Mouse (Mus musculus) testis, adult 2 months (tissue): Measurements from ENCODE around the gene Cdc123. TPM values are rescaled to one million over a fixed set of nuclear protein-coding genes. Genes with fewer than 3 reads are reported as not detected.

Experiments
- H3K27ac ChIP-seq: fragments of 200-500 bp; 2 replicates; pipeline ENCODE4 v1.5.1; 2012; ENCODE audit warnings: low read depth, low read length; ENCODE audit not compliant: control insufficient read depth, insufficient read depth
- H3K27me3 ChIP-seq: fragments of 200-500 bp; 2 replicates; pipeline ENCODE4 v1.6.1; 2012; ENCODE audit warnings: mild to moderate bottlenecking, low read length, moderate library complexity; ENCODE audit not compliant: control insufficient read depth, insufficient read depth
- H3K36me3 ChIP-seq: fragments of 200-500 bp; 2 replicates; pipeline ENCODE4 v1.6.1; 2012; ENCODE audit warnings: mild to moderate bottlenecking, low read length; ENCODE audit not compliant: control insufficient read depth, insufficient read depth
- H3K4me1 ChIP-seq: fragments of 200-500 bp; 2 replicates; pipeline ENCODE4 v1.6.1; 2012; ENCODE audit warnings: low read length; ENCODE audit not compliant: control insufficient read depth, insufficient read depth
- H3K4me3 ChIP-seq: fragments of 200-500 bp; 2 replicates; pipeline ENCODE4 v1.5.1; 2012; ENCODE audit warnings: low read depth, mild to moderate bottlenecking, low read length, moderate library complexity, mixed read lengths; ENCODE audit not compliant: control insufficient read depth
- CTCF ChIP-seq: fragments of 200-500 bp; IDR thresholded peaks from 2 replicates; pipeline ENCODE4 v1.5.1; 2012; ENCODE audit warnings: low read depth, mild to moderate bottlenecking, inconsistent platforms, low read length, moderate library complexity; ENCODE audit not compliant: control insufficient read depth, insufficient read depth, insufficient replicate concordance
- POLR2A ChIP-seq: fragments of 200-500 bp; IDR thresholded peaks from 2 replicates; pipeline ENCODE4 v1.6.1; 2012; ENCODE audit warnings: low read depth, mild to moderate bottlenecking, inconsistent platforms, low read length, moderate library complexity; ENCODE audit not compliant: control insufficient read depth
- polyA plus RNA-seq: library from polyadenylated mRNA; depleted of rRNA; stranded (reverse); fragments of >200 nt; gene quantifications from 2 replicates; pipeline ENCODE4 v1.2.3, GENCODE M21; 2012

Cdc123 gene
- polyA plus RNA-seq, 1 experiment = 79.7 TPM

GRCm38 (mm10) chr2:5851866-5852265 lies 6.9 kb upstream of the Cdc123 start:
- no peak for TF ChIP-seq POLR2A
- TF ChIP-seq CTCF = no peak
- Histone ChIP-seq H3K36me3 (no peaks in the 10 kb centered on the region), H3K4me3 (no peak overlapping the region), H3K27ac (no peak overlapping the region), H3K27me3 (no peaks in the 10 kb centered on the region), H3K4me1 (no peaks in the 10 kb centered on the region)

GRCm38 (mm10) chr2:5851116-5851515 lies 6.2 kb upstream of the Cdc123 start:
- TF ChIP-seq CTCF (no peak), POLR2A (no peak)
- Histone ChIP-seq H3K4me1 (no peaks in the 10 kb centered on the region), H3K27me3 (no peaks in the 10 kb centered on the region), H3K4me3 (no peak overlapping the region), H3K27ac (no peak overlapping the region), H3K36me3 (no peaks in the 10 kb centered on the region)

- Histone ChIP-seq H3K36me3 (no peaks in the 10 kb centered on the region; the same call in 1 of the 2 replicates), H3K27ac (no peak overlapping the region; the same call in 1 of the 2 replicates), H3K27me3 (no peaks in the 10 kb centered on the region), H3K4me3 (no peak overlapping the region; the same call in 1 of the 2 replicates), H3K4me1 (no peaks in the 10 kb centered on the region)
- no peak for TF ChIP-seq POLR2A
- no peak for TF ChIP-seq CTCF
Observed at GRCm38 (mm10) chr2:5845826-5846225, 862 bp upstream of the Cdc123 start.

- peak overlapping the region; percentile 92 for H3K27ac ChIP-seq
- H3K27me3 ChIP-seq = no peaks in the 10 kb centered on the region
- TF ChIP-seq CTCF (no peak), POLR2A (no peak)
- H3K4me1 ChIP-seq = no peaks in the 10 kb centered on the region
- H3K36me3 ChIP-seq = no peaks in the 10 kb centered on the region; the same call in 1 of the 2 replicates
- H3K4me3 ChIP-seq = peak overlapping the region; percentile 90
Observed at GRCm38 (mm10) chr2:5844181-5844872, 637 bp downstream of the Cdc123 start.

- Histone ChIP-seq H3K36me3 (no peaks in the 10 kb centered on the region; the same call in 1 of the 2 replicates), H3K27ac (no peak overlapping the region), H3K4me3 (no peak overlapping the region), H3K4me1 (no peaks in the 10 kb centered on the region), H3K27me3 (no peaks in the 10 kb centered on the region)
- no peak for TF ChIP-seq CTCF
- no peak for TF ChIP-seq POLR2A
Observed at GRCm38 (mm10) chr2:5840815-5841214, 4.1 kb downstream of the Cdc123 start.

GRCm38 (mm10) chr2:5825265-5825913 lies 19.6 kb downstream of the Cdc123 start:
- Histone ChIP-seq H3K27ac (no peak overlapping the region), H3K27me3 (no peaks in the 10 kb centered on the region), H3K36me3 (peaks cover 2% of the 10 kb centered on the region; the same call in 1 of the 2 replicates), H3K4me3 (no peak overlapping the region), H3K4me1 (no peaks in the 10 kb centered on the region)
- TF ChIP-seq CTCF = no peak
- no peak for TF ChIP-seq POLR2A

GRCm38 (mm10) chr2:5824685-5825084 lies 20.3 kb downstream of the Cdc123 start:
- TF ChIP-seq CTCF (no peak), POLR2A (no peak)

More at GRCm38 (mm10) chr2:5824685-5825084, 20.3 kb downstream of the Cdc123 start:
- Histone ChIP-seq H3K4me1 (no peaks in the 10 kb centered on the region), H3K4me3 (no peak overlapping the region), H3K36me3 (peaks cover 2% of the 10 kb centered on the region; the same call in 1 of the 2 replicates), H3K27ac (no peak overlapping the region), H3K27me3 (no peaks in the 10 kb centered on the region)
